Comparison of ENCODE assay signal across 1 mouse cellular context in the genomic region with DNA sequence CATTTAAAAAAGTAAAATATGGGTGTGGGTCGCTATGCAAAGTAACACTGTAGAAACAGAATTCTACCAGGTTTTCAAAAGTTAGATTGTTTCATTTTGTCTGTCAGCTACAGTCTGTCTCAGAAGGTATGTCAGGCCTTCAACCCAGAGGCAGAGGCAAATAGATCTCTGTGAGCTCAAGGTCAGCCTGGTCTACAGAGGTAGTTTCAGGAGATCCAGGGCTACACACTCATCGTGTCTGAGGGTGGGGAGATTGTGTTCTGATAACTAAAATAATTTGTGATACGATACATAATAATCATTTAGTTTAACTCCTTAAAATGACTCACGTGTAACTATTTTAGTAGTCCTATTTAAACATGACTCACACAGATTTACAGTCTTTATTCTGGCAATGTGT.
TF ChIP-seq lines count a peak whose summit lies in the region.

No protein-coding gene starts in this region.

TF ChIP-seq in CH12.LX, 34 proteins besides CTCF, POLR2A, EP300 and RAD21 (continued from another document):
- TF ChIP-seq MEF2A (IDR thresholded peaks at IDR 0.05; ENCODE audit: borderline replicate concordance, low read depth, low read length), result no peak
- no peak for TF ChIP-seq BHLHE40 (IDR thresholded peaks at IDR 0.05; ENCODE audit: low read depth, low read length)
- TF ChIP-seq GABPA (IDR thresholded peaks at IDR 0.05; ENCODE audit: insufficient replicate concordance, low read depth, low read length), result no peak
- TF ChIP-seq KAT2A (IDR thresholded peaks at IDR 0.05; ENCODE audit: insufficient replicate concordance, low read length), result no peak
- no peak for TF ChIP-seq ZMIZ1 (IDR thresholded peaks at IDR 0.05; ENCODE audit: low read depth, low read length)
- no peak for TF ChIP-seq E2F4 (IDR thresholded peaks at IDR 0.05; ENCODE audit: insufficient replicate concordance, low read depth, low read length)
- TF ChIP-seq SMC3 (IDR thresholded peaks at IDR 0.05; ENCODE audit: low read depth, low read length), result no peak
- TF ChIP-seq TBP (conservative IDR thresholded peaks at IDR 0.05; ENCODE audit: low read depth, low read length), result no peak
- no peak for TF ChIP-seq MYC (IDR thresholded peaks at IDR 0.05; ENCODE audit: low read depth, low read length)
- TF ChIP-seq PAX5 (IDR thresholded peaks at IDR 0.05; ENCODE audit: low read length), result no peak
- no peak for TF ChIP-seq POLR2AphosphoS2 (IDR thresholded peaks at IDR 0.05; ENCODE audit: low read depth, low read length)
